Mouse (Mus musculus) forebrain, postnatal 0 days (tissue): Measurements from ENCODE around the gene Olfr745. TPM values are rescaled to one million over a fixed set of nuclear protein-coding genes. Genes with fewer than 3 reads are reported as not detected.

Source experiments
- ATAC-seq: fragments of 200-750 bp; cut with Nextera tagmentation; 2 replicates; pipeline ENCODE4 v1.8.0; 2017; ENCODE audit warnings: mild to moderate bottlenecking, moderate library complexity
- DNase-seq: peaks from one replicate; pipeline ENCODE4 v3.0.0-alpha.2; 2015
- H3K27ac ChIP-seq: fragments of 300-500 bp; sonication (generic); 2 replicates; pipeline ENCODE4 v1.5.1; 2014; ENCODE audit warnings: low read depth, mild to moderate bottlenecking, antibody characterized with exemption, low read length, moderate library complexity, mixed read lengths
- H3K27me3 ChIP-seq: fragments of 300-500 bp; sonication (generic); 2 replicates; pipeline ENCODE4 v1.6.1; 2014; ENCODE audit warnings: mild to moderate bottlenecking, low read length, mixed read lengths; ENCODE audit not compliant: insufficient read depth
- H3K36me3 ChIP-seq: fragments of 300-500 bp; sonication (generic); 2 replicates; pipeline ENCODE4 v1.6.1; 2014; ENCODE audit warnings: mild to moderate bottlenecking, moderate library complexity; ENCODE audit not compliant: insufficient read depth
- H3K4me1 ChIP-seq: fragments of 300-500 bp; sonication (generic); 2 replicates; pipeline ENCODE4 v1.6.1; 2014; ENCODE audit warnings: antibody characterized with exemption; ENCODE audit not compliant: insufficient read depth
- H3K4me2 ChIP-seq: fragments of 300-500 bp; sonication (generic); 2 replicates; pipeline ENCODE4 v1.6.1; 2014; ENCODE audit warnings: low read depth, mild to moderate bottlenecking, moderate library complexity
- H3K4me3 ChIP-seq: fragments of 300-500 bp; sonication (generic); 2 replicates; pipeline ENCODE4 v1.5.1; 2014; ENCODE audit warnings: low read depth, low read length, mixed read lengths
- H3K9ac ChIP-seq: fragments of 300-500 bp; sonication (generic); 2 replicates; pipeline ENCODE4 v1.6.1; 2014; ENCODE audit warnings: mild to moderate bottlenecking
- H3K9me3 ChIP-seq: fragments of 300-500 bp; sonication (generic); 2 replicates; pipeline ENCODE4 v1.6.1; 2016; ENCODE audit warnings: low read length
- CTCF ChIP-seq: sonication (generic); IDR thresholded peaks from 2 replicates; pipeline ENCODE4 v1.5.1; 2016; ENCODE audit warnings: antibody characterized with exemption, control low read depth, low read depth
- WGBS: fragments of 180-500 bp; shearing (Covaris S2); extraction: QIAGEN DNeasy Blood & Tissue Kit; methylation state at CpG from one replicate; pipeline ENCODE4 v1.1.7; 2014; 5-methylcytosine and 5-hydroxymethylcytosine counted together
- polyA plus RNA-seq: library from polyadenylated mRNA; unstranded; fragments of >200 nt; fragmentation: Nextera tagmentation; extraction: Ambion mirVana; gene quantifications from 2 replicates; pipeline ENCODE4 v1.2.1, GENCODE M21; 2015
- total RNA-seq: library from RNA; depleted of rRNA; stranded (reverse); fragments of >200 nt; gene quantifications from 2 replicates; pipeline ENCODE4 v1.2.3, GENCODE M21; 2014; rRNA removed

Olfr745 gene
- total RNA-seq = not detected in 2 replicates
- not detected in 2 replicates for polyA plus RNA-seq

DNA sequence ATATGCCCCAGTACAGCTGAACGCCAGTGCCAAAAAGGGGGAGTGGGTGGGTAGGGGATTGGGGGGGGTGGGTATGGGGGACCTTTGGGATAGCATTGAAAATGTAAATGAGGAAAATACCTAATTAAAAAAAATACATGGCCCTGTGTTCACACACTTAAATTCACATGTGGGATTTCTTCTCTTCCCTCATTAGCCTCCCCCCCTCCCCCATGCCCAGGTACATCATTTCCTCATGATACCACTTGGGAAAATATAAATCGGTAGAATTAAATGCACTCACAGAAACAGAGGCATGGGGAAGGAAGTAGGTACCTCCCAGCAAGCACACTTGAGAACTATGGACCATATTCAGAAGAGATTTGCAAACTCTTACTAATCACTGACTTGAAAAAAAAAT lies at the start of gene Olfr745:
Gene Olfr745, plus strand, starts transcription at position 301 of the 400 bp plus-strand sequence.
- DNase-seq (no peak), ATAC-seq (no peak)
- no peaks in the 10 kb centered on the region for H3K4me1 ChIP-seq
- H3K9me3 ChIP-seq = no peaks in the 10 kb centered on the region
- H3K4me2 ChIP-seq = no peak within 1 kb of the TSS
- no peak within 1 kb of the TSS for H3K4me3 ChIP-seq
- no peak within 1 kb of the TSS for H3K27ac ChIP-seq
- no peak for TF ChIP-seq CTCF
- WGBS = 97% methylated on average over 2 of the region's 2 CpGs
- H3K36me3 ChIP-seq = no peaks in the 10 kb centered on the region
- H3K9ac ChIP-seq = no peak within 1 kb of the TSS
- H3K27me3 ChIP-seq = no peaks in the 10 kb centered on the region

DNA sequence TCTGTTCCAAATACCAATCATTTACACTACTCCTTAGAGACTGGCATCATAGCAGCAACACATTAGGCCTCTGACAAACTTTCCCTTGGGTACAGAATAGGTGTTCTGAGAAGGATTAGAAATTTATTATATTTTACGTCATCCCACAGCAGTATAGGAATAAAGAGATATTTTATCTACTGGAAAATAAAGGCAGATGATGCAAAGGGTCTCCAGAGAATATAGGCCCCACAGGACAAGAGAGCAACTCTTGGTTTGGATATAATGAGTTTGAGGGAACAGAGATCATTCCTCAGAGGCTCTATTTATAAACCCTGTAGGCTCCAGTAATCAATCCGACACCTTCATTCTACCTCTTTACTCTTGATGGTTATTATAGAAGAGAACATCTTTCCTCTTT lies 24.6 kb upstream of the Olfr745 start, which contains the start of gene Olfr744:
Gene Olfr744, plus strand, starts transcription at position 301 of the 400 bp plus-strand sequence.
- ATAC-seq = no peak
- no peaks in the 10 kb centered on the region for H3K4me1 ChIP-seq
- H3K4me3 ChIP-seq = no peak within 1 kb of the TSS
- H3K9me3 ChIP-seq = no peaks in the 10 kb centered on the region
- no peak within 1 kb of the TSS for H3K9ac ChIP-seq
- H3K27ac ChIP-seq = no peak within 1 kb of the TSS
- H3K36me3 ChIP-seq = no peaks in the 10 kb centered on the region
- H3K27me3 ChIP-seq = no peaks in the 10 kb centered on the region
- 90% methylated on average over 2 of the region's 2 CpGs for WGBS
- DNase-seq = no peak
- no peak within 1 kb of the TSS for H3K4me2 ChIP-seq
- TF ChIP-seq CTCF = no peak

DNA sequence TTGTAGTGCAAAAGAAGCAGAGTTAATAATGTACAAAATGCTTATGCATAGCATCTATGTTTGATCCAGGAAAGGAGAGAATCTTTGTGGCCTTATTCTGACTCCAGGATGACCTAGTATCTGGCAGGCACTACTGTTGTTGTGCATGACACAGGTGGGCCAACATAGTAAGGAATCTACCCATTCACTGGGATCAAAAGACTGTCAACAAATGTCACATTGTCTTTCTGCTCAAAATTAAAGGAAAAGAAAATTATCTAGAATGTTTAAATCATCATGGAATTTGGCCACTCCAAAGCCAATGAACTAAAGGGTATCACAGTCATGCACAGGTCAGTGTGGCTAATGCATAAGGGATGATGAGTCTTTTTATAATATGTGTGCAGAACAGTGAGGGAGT lies 7.6 kb downstream of the Olfr745 start, which contains the start of gene Olfr746:
Gene Olfr746, plus strand, starts transcription at position 301 of the 400 bp plus-strand sequence.
- Histone ChIP-seq H3K4me3 (no peak within 1 kb of the TSS), H3K27ac (no peak within 1 kb of the TSS), H3K27me3 (no peaks in the 10 kb centered on the region), H3K36me3 (no peaks in the 10 kb centered on the region), H3K4me2 (no peak within 1 kb of the TSS), H3K9me3 (no peaks in the 10 kb centered on the region), H3K4me1 (no peaks in the 10 kb centered on the region), H3K9ac (no peak within 1 kb of the TSS)
- no peak for TF ChIP-seq CTCF
- DNase-seq (no peak), ATAC-seq (no peak)

DNA sequence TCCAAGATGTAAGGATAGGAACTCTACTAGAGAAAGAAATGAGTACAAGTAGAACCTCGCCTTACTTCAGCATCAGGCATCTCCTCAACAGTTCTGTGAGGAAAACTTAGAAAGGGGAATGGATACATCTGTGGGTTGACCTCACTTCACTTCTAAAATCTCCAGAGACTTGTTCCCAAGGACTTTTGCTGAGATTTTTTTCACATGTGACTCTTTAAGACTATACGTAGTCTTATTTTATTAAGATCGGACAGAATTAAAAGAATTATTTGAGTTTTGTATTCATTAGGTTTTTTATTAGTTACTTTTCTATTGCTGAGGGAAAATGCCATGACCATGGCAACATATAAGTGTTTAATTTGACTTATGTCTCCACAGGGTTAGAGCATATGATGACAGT lies 53.9 kb downstream of the Olfr745 start, which contains the start of gene Olfr747:
Gene Olfr747, minus strand, starts transcription at position 101 of the 400 bp plus-strand sequence.
- Histone ChIP-seq H3K27ac (no peak within 1 kb of the TSS), H3K27me3 (no peaks in the 10 kb centered on the region), H3K4me1 (no peaks in the 10 kb centered on the region), H3K9me3 (no peaks in the 10 kb centered on the region), H3K4me3 (no peak within 1 kb of the TSS), H3K4me2 (no peak within 1 kb of the TSS), H3K9ac (no peak within 1 kb of the TSS), H3K36me3 (no peaks in the 10 kb centered on the region)
- 93% methylated on average over 3 of the region's 3 CpGs for WGBS
- DNase-seq (no peak), ATAC-seq (no peak)
- no peak for TF ChIP-seq CTCF

Other genes starting within 250 kb of the Olfr745 start
- not detected in 2 replicates for gene Olfr738, start 231.8 kb upstream of the Olfr745 start, total RNA-seq
- gene Olfr738, start 231.8 kb upstream of the Olfr745 start, polyA plus RNA-seq = not detected in 2 replicates
- not detected in 2 replicates for gene Olfr739, start 220.8 kb upstream of the Olfr745 start, total RNA-seq
- not detected in 2 replicates for gene Olfr739, start 220.8 kb upstream of the Olfr745 start, polyA plus RNA-seq
- gene Olfr740, start 193.8 kb upstream of the Olfr745 start, total RNA-seq = not detected in 2 replicates
- gene Olfr740, start 193.8 kb upstream of the Olfr745 start, polyA plus RNA-seq = not detected in 2 replicates
- gene Olfr741, start 166.7 kb upstream of the Olfr745 start, total RNA-seq = not detected in 2 replicates
- gene Olfr741, start 166.7 kb upstream of the Olfr745 start, polyA plus RNA-seq = not detected in 2 replicates
- gene Olfr742, start 135.8 kb upstream of the Olfr745 start, total RNA-seq = not detected in 2 replicates
- gene Olfr742, start 135.8 kb upstream of the Olfr745 start, polyA plus RNA-seq = not detected in 2 replicates
- not detected in 2 replicates for gene Olfr743, start 117.5 kb upstream of the Olfr745 start, total RNA-seq
- gene Olfr743, start 117.5 kb upstream of the Olfr745 start, polyA plus RNA-seq = not detected in 2 replicates
- gene Olfr744, start 24.5 kb upstream of the Olfr745 start, total RNA-seq = not detected in 2 replicates
- gene Olfr744, start 24.5 kb upstream of the Olfr745 start, polyA plus RNA-seq = not detected in 2 replicates
- gene Olfr746, start 7.7 kb downstream of the Olfr745 start, total RNA-seq = not detected in 2 replicates
- not detected in 2 replicates for gene Olfr746, start 7.7 kb downstream of the Olfr745 start, polyA plus RNA-seq
- not detected in 2 replicates for gene Olfr747, start 53.8 kb downstream of the Olfr745 start, total RNA-seq
- gene Olfr747, start 53.8 kb downstream of the Olfr745 start, polyA plus RNA-seq = not detected in 2 replicates
- not detected in 2 replicates for gene Olfr748, start 68.0 kb downstream of the Olfr745 start, total RNA-seq
- gene Olfr748, start 68.0 kb downstream of the Olfr745 start, polyA plus RNA-seq = not detected in 2 replicates
- not detected in 2 replicates for gene Olfr749, start 105.7 kb downstream of the Olfr745 start, total RNA-seq
- gene Olfr749, start 105.7 kb downstream of the Olfr745 start, polyA plus RNA-seq = not detected in 2 replicates
- gene Ttc5, start 146.1 kb downstream of the Olfr745 start, total RNA-seq = 101 and 114 TPM in 2 replicates
- 92.8 and 100 TPM in 2 replicates for gene Ttc5, start 146.1 kb downstream of the Olfr745 start, polyA plus RNA-seq
- gene Ccnb1ip1, start 168.3 kb downstream of the Olfr745 start, total RNA-seq = 0.19 TPM in 1 of 2 replicates, not detected in the other
- gene Ccnb1ip1, start 168.3 kb downstream of the Olfr745 start, polyA plus RNA-seq = 0.09 TPM in 1 of 2 replicates, not detected in the other
- gene Parp2, start 168.5 kb downstream of the Olfr745 start, total RNA-seq = 33.2 and 35.7 TPM in 2 replicates
- 30.3 and 34.4 TPM in 2 replicates for gene Parp2, start 168.5 kb downstream of the Olfr745 start, polyA plus RNA-seq
- 2.4 and 2.5 TPM in 2 replicates for gene Tep1, start 231.2 kb downstream of the Olfr745 start, total RNA-seq
- 1.1 and 1.2 TPM in 2 replicates for gene Tep1, start 231.2 kb downstream of the Olfr745 start, polyA plus RNA-seq